Mouse (Mus musculus): Measurements from ENCODE around the gene BC049715.
"Not testable (repeated sequence)": the region's sequence is repeated elsewhere in the genome, so short reads cannot be mapped to it uniquely, and the experiment has no call there.

Gene BC049715

DNA sequence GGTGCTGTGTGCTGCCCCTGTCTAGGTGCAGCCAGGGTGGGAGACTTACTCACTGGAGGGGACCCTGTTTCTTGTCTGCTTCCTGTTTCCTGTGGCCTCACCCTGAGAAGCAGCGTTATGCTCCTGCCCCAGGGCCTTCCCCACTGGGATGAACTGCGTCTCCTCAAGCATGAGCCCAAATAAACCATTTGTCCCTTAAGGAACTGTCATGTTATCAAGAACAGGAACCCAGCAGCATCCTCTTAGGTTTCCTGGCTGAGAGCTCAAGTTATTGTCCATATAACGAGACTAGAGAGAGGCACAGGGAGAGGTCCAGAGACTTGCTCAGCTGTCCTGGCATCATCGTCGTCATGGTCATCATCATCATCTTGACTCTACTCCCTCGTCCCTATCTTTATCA, 22.8 kb downstream of the BC049715 start:
- no peak for DNase-seq (ENCODE audit: low read depth, low spot score)

DNA sequence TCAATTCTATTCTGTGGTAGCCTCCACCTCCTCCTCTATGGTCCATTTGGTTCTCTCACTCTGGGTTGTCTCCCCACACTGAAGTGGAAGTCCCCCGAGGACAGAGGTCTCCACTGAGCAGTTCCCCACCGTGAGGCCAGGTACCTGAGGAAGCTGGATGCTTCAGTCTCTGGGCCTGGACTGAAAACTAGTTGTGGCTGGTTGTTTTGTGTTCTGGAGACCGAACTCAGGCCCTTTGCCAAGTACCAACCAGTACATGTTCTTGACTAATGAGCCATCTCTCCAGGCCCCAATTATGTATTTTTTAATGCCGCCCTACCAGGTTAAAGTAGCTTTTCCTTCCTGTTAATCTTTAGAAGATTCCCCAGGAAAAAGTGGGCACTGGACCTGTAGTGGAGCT, 24.9 kb downstream of the BC049715 start:
- no peak for DNase-seq (ENCODE audit: low read depth, low spot score)

DNA sequence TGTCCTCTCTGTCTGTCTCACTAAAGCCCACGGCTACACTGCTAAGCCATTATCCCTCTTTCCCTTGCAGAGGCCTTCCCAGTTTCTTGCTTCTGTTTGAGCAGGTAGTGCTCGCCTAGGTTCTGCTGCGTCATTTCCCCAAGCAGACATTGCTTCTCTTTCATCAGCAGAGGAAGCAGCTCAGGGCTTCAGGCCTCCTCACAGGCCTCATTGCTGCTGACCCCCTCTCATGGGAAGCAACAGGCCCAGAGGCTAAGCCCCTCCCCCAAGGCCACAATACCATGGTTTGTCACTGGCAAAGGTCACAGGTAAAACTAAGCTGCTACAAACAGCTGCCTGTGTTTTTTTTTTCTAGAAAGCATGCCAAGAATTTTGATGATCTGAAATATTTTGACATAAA, 25.3 kb downstream of the BC049715 start:
- DNase-seq (ENCODE audit: low read depth, low spot score): peak; percentile 40

DNA sequence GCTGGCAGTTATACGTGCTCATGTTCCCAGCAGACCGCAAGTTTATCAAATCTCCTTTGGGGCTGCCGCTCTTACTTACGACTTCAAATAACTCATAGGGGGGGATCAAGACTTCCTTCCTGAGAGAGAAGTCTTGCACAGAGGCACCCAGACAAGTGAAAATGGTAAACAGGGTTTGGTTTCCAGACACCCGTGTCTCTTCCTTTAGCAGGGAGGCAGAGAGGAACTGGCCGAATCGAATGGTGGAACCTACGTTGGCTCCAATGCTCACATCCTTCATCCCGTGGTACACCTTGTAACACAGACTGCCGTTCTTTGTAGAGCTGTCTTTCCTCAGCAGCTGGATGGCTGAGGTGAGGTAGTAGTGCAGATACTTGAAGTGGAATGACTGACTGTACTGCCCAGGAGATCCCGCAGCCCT, 26.9 kb downstream of the BC049715 start:
- DNase-seq (ENCODE audit: low read depth, low spot score): peak; percentile 64

DNA sequence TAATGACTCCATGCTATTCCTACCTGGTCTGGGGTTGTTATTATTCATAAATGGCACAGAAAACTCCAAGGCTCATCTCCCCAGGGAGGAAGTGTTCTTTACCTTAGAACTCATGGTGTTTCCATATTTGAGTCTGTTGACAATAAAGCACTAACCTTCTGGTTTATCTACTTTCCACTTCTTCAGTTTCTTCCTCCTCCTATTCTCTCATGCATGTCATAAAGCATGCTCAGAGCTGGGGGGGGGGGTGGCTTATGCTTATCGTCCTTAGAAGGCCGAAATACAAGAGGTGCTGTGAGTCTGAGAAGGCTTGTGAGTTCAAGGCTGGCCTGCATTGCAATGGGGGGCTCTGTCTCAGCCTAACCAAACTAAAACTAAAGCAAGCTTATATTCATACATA, 27.8 kb downstream of the BC049715 start:
- DNase-seq (ENCODE audit: low read depth, low spot score): no peak

DNA sequence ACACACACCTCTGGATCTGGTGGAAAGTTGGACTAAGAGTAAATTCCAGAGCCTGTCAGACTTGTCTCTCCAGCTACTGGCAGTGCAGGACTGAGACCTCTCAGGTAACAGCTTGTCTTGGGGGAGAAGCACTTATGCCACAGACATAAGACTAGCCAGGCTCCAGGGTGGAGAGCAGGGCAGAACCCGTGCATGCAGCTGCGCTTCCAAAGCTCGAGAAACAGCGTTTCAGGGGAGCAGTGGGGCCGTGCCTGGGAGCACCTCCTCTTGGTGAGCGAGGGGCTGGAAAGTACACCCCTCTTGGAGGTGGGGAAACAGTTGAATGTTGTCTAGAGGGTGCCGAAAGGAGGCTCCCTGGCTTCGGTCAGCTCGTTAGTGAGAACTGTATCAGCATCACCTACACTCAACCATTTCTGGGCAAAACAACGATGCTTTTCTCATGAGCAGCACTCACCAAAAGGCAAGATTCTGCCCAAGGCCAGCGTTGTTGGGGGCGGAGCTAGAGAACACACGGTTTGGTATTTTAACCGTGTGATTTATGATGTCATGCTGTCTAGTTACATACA, 28.7 kb downstream of the BC049715 start:
- peak; percentile 68 for DNase-seq (ENCODE audit: low read depth, low spot score)

DNA sequence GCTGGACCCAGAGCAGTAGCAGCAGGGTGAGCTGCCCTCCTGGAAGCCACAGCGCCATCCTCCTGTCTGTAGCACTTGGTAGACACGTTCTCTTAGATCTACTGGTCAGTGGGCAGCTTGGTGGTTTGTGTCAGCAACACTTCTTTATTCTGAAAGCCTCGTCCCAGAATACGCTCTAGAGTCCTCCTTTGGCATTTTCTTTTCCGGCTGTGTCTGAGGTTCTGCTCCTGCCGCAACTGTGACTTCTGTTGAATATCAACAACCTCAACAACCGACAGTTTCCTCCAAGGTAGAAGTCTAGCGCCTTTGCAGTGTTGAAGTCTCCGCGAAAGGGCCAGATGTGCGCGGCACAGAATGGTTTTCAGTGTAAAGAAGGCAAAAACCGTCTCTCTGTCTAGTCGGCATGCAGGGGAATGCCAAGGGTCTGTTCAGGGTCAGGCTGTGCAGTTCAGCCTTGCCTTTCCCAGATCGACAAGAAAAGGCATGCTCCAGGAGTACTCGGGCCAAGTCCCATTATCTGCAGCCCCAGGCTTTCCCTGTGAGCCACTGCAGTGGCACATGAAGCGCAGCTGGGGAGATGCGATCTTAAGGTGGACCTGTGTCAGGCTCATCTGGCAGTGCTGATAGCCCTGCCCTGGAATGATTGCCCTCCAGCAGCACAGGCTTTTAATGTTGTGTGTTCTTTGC, 29.9 kb downstream of the BC049715 start, which contains the start of gene Art4:
Art4 (minus strand) TSS at position 548 of the 687 bp plus-strand sequence.
- peak; percentile 48 for DNase-seq (ENCODE audit: low read depth, low spot score)

DNA sequence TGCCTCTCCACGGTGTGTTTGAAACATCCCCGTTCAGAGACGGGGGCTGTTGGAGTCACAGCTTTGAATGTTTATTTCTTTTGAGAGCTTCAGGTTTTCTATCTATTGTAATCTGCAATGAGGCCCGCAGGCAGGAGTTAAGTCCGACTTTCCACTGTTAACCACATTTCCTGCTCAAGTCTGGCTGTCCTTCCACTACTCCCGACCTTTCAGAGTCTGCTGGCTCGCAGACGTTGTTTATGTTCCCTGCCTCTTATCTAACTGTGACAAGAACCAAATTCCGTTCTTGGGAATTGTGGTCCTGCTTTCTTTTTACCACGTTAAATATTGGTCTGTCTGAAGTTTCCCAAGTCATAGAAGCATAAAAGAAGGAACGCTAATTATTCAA, 30.4 kb downstream of the BC049715 start:
- DNase-seq (ENCODE audit: low read depth, low spot score): no peak

DNA sequence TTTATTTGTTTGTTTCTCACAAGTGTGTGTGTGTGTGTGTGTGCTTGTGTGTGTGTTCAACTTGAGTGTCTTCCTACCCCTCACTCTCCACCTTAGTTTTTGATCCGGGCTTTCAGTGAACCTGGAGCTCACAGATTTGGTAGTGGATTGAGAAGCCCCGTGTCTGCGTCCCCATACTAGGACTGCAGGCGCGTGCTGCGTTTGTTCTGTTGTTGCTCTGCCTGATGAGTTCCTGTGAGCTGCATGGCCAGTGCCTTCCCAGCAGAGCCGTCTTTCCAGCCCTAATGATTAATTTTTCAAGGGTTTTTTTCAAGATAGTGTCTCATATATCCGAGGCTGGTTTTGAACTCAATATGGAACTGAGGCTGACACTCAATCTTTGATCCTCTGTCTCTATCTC, 31.0 kb downstream of the BC049715 start:
- no peak for DNase-seq (ENCODE audit: low read depth, low spot score)

DNA sequence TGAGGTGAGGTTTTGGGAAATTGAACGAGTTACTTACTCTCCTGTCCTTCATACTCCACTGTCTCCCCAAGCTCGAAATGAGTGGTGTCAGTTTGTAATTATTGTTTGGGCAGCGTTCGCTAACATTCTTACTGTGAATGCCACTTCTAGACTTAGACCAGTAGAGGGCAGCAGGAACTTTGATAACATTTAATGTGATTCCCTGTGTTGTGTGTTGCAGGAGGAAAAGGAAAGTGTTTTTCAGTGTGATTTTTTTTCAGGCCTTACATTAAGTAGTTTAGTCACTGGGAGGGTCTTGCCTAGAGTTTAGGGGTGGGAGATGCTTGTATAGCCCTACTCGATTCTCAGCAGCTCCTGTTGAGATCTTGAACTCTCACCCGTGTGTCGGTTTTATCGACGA, 33.6 kb downstream of the BC049715 start:
- DNase-seq (ENCODE audit: low read depth, low spot score): peak; percentile 70

DNA sequence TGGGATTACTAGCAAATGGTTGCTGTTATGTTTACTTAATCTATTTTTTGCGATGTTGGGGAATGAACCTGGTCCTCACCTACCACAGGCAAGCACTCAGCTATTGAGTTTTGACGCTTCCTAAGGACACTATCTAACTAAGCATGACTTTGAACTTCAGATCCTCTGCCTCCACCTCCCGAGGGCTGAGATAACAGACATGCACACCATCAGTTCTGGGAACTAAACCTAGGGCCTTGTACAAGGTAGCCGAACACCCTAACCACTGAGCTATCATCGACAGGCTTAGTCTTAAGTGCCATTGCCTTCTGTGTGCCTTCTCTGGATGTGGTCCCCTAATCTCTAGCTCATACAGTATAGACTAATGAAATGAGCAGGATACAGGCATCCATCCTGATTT, 37.9 kb downstream of the BC049715 start:
- DNase-seq (ENCODE audit: low read depth, low spot score): no peak

DNA sequence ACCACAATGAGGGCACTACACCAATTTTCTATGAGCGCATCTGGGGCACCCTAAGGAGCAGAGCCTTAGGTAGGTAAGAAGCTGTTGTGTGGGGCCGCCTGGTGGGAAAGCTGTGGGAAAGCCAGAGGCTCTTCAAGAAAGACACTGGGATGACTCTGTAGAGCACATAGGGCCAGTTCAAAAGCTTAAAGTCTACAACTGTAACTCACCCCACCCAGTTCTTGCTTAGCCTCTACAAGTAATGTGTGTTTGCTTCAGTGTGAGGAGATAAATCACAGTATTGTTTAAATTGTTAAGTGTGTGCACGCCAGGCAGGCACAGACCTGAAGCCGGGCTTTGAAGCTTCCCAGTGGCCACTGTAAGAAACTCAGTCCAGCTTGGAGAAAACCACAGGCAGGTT, 38.7 kb downstream of the BC049715 start:
- DNase-seq (ENCODE audit: low read depth, low spot score): no peak

DNA sequence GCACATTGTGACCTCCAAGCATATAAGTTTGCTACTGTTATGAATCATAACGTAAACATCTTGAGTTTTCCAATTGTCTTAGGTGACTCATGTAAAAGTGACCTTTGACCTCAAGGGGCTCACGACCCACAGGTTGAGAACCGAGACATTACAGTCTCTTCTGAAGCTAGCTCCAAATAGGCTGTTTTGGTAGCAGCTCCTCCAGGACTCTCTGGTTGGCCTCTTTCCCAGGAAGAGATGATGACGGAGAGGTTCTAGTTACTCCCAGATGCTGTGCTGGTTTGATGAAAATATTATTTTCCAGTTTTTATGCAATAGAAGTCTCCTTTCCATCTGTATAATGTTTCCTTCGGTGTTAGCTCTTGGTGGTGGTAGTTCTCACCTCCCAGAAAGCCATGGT, 41.5 kb downstream of the BC049715 start:
- no peak for DNase-seq (ENCODE audit: low read depth, low spot score)

DNA sequence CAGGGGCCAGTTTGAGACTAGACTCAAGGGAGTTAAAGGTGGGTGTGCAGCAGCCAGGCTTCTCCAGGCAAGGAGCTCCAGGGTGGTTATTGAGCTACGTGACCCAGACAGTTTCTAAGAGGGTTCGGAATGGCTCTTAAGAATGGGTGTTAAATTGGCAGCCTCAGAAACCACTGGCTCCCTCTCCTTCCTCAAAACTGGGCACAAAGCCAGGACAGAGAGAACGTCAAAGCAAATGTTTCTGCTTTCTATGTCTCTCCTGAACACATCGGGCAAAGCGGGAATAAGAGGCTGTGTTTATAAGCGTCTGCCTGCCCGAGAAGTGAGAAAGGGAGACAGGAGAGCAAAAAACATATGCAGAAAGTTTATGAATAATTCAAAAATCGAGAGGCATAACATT, 47.2 kb downstream of the BC049715 start:
- DNase-seq (ENCODE audit: low read depth, low spot score): no peak

DNA sequence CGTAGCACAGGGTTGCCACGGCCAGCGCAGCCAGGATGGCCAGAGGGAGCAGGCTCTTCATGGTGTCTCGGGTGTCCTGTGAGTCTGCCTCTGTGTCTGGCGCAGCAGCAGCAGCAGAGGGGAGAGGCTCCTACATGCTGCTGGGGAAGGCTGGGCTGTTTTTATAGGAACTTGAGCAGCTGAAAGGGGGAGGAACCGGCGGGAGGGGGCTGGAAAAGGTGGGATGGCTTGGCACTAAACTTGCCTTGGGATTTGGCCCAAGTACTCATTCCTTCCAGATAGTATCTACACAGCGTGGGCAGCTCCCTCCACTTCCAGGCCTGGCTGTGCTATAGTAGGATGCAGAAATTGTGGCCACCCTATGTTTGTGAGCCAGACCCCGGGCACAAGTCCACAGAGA, 48.2 kb downstream of the BC049715 start, which contains the start of gene Mgp:
Mgp (minus strand) TSS at position 154 of the 400 bp plus-strand sequence.
- no peak for DNase-seq (ENCODE audit: low read depth, low spot score)

DNA sequence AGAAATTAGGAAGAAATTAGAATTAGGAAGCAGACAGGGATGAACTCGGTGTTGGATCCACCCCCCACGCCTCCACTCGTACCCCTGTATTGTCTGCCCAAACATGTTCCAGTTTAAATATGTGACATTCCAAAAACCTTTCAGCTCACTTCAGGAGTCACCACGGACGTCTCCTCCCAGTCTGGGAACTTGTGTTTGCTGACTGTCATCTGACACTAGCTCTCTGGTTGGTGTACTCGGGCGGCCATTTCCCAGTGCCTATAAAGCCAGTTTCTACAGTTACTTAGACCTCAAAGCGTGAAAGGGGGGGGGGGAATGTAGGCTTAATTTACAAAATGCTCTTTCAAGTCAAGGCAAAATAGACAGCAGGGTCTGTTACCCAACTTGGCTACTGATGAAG, 54.3 kb downstream of the BC049715 start:
- DNase-seq (ENCODE audit: low read depth, low spot score): no peak

DNA sequence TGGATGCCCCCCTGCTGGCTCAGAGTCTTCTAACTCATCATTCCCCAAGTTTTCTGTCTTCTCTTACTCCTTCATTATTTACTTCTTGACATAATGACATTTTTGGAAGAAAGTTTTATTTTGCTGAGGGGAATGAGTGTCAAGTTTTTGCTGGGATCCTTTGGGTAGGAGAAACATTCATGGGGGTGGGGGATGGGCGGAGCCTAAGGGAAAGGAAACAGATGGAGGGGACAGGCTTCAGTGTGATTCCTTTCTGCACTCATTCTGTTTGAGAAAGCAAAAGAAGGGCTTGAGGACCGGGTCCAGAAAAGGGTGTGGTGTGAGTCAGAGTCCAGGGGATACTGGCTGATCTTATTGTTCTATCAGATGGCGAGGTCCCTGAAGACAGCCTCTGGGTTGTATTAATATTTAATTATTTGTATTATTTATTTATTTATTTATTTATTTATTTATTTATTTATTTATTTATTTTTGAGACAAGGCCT, 56.0 kb downstream of the BC049715 start:
- DNase-seq (ENCODE audit: low read depth, low spot score): no peak

DNA sequence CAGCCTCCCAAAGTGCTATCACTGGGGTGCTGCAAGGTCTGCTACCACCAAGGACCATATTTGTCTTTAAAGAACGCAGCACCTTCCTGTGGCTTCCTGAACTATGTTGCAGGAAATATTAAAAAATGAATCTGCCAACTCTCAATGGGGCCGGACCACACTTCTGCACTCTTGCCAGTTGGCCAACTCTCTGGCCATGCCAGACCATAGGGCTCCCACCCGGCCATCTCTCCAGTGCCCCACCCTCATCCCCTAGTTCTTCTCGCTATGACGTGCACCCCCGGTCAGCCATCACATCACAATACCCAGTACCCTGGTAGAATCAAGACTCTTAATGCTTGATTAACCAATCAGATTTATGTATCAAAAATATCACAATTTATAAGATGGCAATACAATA, 56.5 kb downstream of the BC049715 start:
- no peak for DNase-seq (ENCODE audit: low read depth, low spot score)

DNA sequence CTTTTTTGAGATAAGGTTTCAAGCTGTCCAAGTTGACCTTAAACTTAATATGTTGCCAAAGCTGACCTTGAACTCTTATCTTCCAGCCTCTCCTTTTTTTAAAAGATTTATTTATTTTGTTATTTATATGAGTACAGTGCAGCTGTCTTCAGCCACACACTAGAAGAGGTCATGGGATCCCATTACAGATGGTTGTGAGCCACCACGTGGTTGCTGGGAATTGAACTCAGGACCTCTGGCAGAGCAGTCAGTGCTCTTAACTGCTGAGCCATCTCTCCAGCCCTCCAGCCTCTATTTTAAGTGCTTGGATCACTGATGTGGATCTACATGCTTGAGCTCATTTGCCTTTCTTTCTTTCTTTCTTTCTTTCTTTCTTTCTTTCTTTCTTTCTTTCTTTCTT, 57.3 kb downstream of the BC049715 start:
- DNase-seq (ENCODE audit: low read depth, low spot score): not testable (repeated sequence)

DNA sequence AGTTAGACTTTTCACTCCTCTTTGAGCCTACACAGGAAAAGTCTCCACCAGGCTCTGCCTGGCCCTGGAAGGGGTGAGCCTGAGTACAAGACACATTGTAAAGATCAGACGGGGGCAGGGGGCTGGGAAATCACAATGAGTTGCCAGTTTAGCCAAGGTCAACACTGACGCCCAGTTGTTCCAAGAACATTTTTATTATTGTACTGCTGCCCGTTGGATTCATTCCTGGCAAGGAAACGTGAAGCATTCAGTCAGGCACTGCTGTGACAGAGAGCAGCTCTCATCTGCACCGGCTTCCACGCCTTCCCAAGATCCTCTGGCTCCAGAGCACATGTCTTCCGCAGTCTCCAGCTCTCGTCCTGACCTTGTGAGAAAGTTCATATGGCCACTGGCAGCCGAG, 60.4 kb downstream of the BC049715 start:
- DNase-seq (ENCODE audit: low read depth, low spot score): no peak

DNA sequence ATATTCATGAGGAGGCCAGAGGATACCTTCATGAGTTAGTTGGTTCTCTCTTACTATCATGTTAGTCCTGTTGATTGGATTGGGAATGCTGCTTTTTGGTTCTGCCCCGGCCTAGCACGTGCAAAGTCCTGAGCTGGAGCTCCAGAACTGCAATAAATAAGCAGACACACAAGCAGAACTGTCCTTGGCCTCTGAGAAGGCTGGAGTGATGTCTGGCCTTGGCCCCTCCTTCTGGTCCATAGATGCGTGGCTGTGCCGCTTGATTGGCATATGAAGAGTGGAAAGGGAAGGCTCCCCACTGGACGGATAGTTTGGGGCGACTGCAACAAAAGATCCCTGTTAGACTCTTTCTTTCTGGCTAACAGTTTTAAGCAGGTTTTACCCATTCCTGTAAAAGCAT, 61.6 kb downstream of the BC049715 start:
- DNase-seq (ENCODE audit: low read depth, low spot score): no peak

DNA sequence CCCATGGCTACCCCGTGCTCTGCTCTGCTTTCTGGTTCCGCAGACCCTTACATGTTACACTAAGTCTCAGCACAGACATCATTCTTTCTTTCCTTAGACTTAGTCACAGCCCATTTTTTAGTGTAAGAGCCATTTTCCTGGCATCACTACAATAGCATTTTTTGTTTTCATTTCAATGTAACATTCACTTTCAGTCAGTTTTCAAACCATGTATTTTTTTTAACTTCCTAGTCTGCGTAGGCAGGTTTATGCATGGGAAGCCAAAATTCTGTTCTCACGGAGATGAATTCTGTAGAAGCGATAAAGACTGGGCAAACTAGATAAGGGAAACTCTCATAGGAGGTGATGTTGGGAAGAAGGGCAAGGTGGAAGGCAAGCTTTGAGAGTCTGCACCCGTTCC, 62.1 kb downstream of the BC049715 start:
- no peak for DNase-seq (ENCODE audit: low read depth, low spot score)
